Mouse (Mus musculus): ENCODE measurements around the gene Dis3. TPM values are rescaled to one million over a fixed set of nuclear protein-coding genes. Genes with fewer than 3 reads are reported as not detected.

Gene Dis3
- polyA plus RNA-seq, 1 experiment, result 13.7 TPM

Other genes with a start within 250 kb of the Dis3 start
- gene Rpl36a-ps1, start 105.5 kb downstream of the Dis3 start, polyA plus RNA-seq (2012; rRNA removed), result 2.4 and 3.1 TPM in 2 replicates
- gene Mzt1, start 53.6 kb downstream of the Dis3 start, polyA plus RNA-seq (2012; rRNA removed), result 71.4 and 76.7 TPM in 2 replicates
- 3.3 and 3.6 TPM in 2 replicates for gene Bora, start 53.5 kb downstream of the Dis3 start, polyA plus RNA-seq (2012; rRNA removed)
- gene Pibf1, start 346 bp downstream of the Dis3 start, polyA plus RNA-seq (2012; rRNA removed), result 8.2 and 8.9 TPM in 2 replicates
- 5.0 and 5.6 TPM in 2 replicates for gene Klf5, start 198.9 kb upstream of the Dis3 start, polyA plus RNA-seq (2012; rRNA removed)

All from frontal cortex, adult 2 months (tissue).